Mouse (Mus musculus): ENCODE results near the gene Myo16.

DNA sequence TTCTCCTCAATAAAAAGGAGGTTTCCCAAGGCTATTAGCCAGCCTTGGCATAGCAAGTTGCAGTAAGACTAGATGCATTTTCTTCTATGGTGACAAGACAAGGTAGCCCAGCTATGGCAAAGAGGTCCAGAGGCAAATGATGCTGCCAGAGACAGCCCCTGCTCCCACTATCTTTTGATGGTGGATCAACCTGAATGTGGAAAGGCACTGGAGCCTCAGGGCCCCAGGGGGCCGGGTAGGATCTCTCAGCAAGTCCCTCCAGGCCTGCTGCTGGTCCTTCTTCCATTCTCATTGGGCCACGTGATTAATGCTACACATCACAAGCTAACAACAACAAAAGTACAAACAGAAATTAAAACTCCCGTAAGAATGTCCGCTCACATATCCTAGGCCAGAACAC is 266.0 kb downstream of the Myo16 start:
- TF ChIP-seq CTCF (IDR thresholded peaks at IDR 0.05; ENCODE audit: low read depth) (no peak), EP300 (IDR thresholded peaks at IDR 0.05; ENCODE audit: low read depth) (no peak)
